Comparison of ENCODE assay signal across 8 mouse cellular contexts in genomic region chr12:72085024-72085328, GRCm38 (mm10). TPM values are rescaled to one million over a fixed set of nuclear protein-coding genes. Genes with fewer than 3 reads are reported as not detected.
A peak's percentile ranks its signal among the peaks of the same experiment; 100 is the strongest.
DNase-seq lines count a peak whose midpoint lies in the region; ATAC-seq and TF ChIP-seq lines count a peak whose summit lies in the region.

No protein-coding gene starts in this region.

- peaks cover 3% of the 10 kb centered on the region for H3K36me3 ChIP-seq in heart, embryonic 14.5 days (ENCODE audit: control insufficient read depth, insufficient read depth, low read length)
- peaks cover 0 to 6% of the 10 kb centered on the region in 2 experiments; a peak in 2 of 4 replicates for H3K36me3 ChIP-seq in MEL (ENCODE audit: control insufficient read depth in 1 of 2, insufficient read depth in 2 of 2, low read length in 2 of 2)
- peaks cover 2% of the 10 kb centered on the region for H3K36me3 ChIP-seq in hindbrain, embryonic 13.5 days
- H3K36me3 ChIP-seq in midbrain, embryonic 11.5 days (ENCODE audit: control insufficient read depth, insufficient read depth, low read length) = no peaks in the 10 kb centered on the region

- intact Hi-C loops in left cerebral cortex, postnatal 4 days (cut with DNase I) = no loop called here

- 0 out of 4 replicates have a peak, but pooled peaks of 1 of the 2 experiments have one; percentile 8 for TF ChIP-seq POLR2A in MEL (IDR thresholded peaks at IDR 0.05; ENCODE audit: control insufficient read depth in 1 of 2, insufficient read depth in 1 of 2, low read depth in 1 of 2, low read length in 2 of 2, poor library complexity in 1 of 2)

- H3K79me2 ChIP-seq in MEL (ENCODE audit: control insufficient read depth, insufficient read depth, low read length, poor library complexity) = no peaks in the 10 kb centered on the region; the same call in 1 of the 2 replicates

- H3K4me3 ChIP-seq in heart, embryonic 14.5 days (ENCODE audit: control insufficient read depth in 1 of 2, insufficient read depth in 1 of 2, low read depth in 1 of 2, low read length in 2 of 2) = peak overlapping the region; percentile 62 to 78
- peak overlapping the region; percentile 82 to 92 for H3K4me3 ChIP-seq in MEL (ENCODE audit: control insufficient read depth in 1 of 2, insufficient read depth in 1 of 2, low read depth in 2 of 2, low read length in 2 of 2)
- H3K4me3 ChIP-seq in hindbrain, embryonic 13.5 days = peak overlapping the region; percentile 64
- peak overlapping the region; percentile 70 for H3K4me3 ChIP-seq in midbrain, embryonic 11.5 days (ENCODE audit: low read depth, low read length)

- under 1% methylated on average over 31 of the region's 31 CpGs for WGBS in heart, embryonic 14.5 days
- under 1% methylated on average over 31 of the region's 31 CpGs for WGBS in hindbrain, embryonic 13.5 days
- WGBS in midbrain, embryonic 11.5 days = 0% methylated on average over 31 of the region's 31 CpGs

- no peaks in the 10 kb centered on the region for H3K9me3 ChIP-seq in heart, embryonic 14.5 days (ENCODE audit: control insufficient read depth, low read length)
- no peaks in the 10 kb centered on the region for H3K9me3 ChIP-seq in MEL (replicated peaks; ENCODE audit: insufficient read depth, low read length)
- no peaks in the 10 kb centered on the region for H3K9me3 ChIP-seq in hindbrain, embryonic 13.5 days
- no peaks in the 10 kb centered on the region for H3K9me3 ChIP-seq in midbrain, embryonic 11.5 days (ENCODE audit: control insufficient read depth, low read length)

- TF ChIP-seq CTCF in MEL (IDR thresholded peaks at IDR 0.05 in 2 of 3, conservative IDR thresholded peaks at IDR 0.05 in 1 of 3; ENCODE audit: control insufficient read depth in 1 of 3, insufficient read depth in 1 of 3, low read depth in 2 of 3, low read length in 3 of 3, poor library complexity in 1 of 3, severe bottlenecking in 1 of 3) = no peak

- H3K27ac ChIP-seq in heart, embryonic 14.5 days (replicated peaks in 1 of 2; ENCODE audit: control insufficient read depth in 1 of 2, insufficient read depth in 1 of 2, low read depth in 2 of 2, low read length in 2 of 2) = peak overlapping the region; percentile 86 to 88
- H3K27ac ChIP-seq in MEL (ENCODE audit: control insufficient read depth, low read depth, low read length) = peak overlapping the region; percentile 22
- peak overlapping the region; percentile 98 for H3K27ac ChIP-seq in hindbrain, embryonic 13.5 days
- H3K27ac ChIP-seq in midbrain, embryonic 11.5 days (ENCODE audit: low read depth, low read length) = peak overlapping the region; percentile 65

- no peak for TF ChIP-seq EP300 in MEL (IDR thresholded peaks at IDR 0.05; ENCODE audit: low read depth in 1 of 2, low read length in 2 of 2)

- peak overlapping the region; percentile 86 for H3K9ac ChIP-seq in heart, embryonic 14.5 days (ENCODE audit: low read length)
- H3K9ac ChIP-seq in MEL (ENCODE audit: control insufficient read depth, low read depth, low read length, poor library complexity, severe bottlenecking) = peak overlapping the region; percentile 80
- H3K9ac ChIP-seq in hindbrain, embryonic 13.5 days = peak overlapping the region; percentile 80
- H3K9ac ChIP-seq in midbrain, embryonic 11.5 days (ENCODE audit: low read length) = peak overlapping the region; percentile 80

- no peaks in the 10 kb centered on the region for H3K27me3 ChIP-seq in heart, embryonic 14.5 days (ENCODE audit: control insufficient read depth, insufficient read depth, low read length)
- no peaks in the 10 kb centered on the region for H3K27me3 ChIP-seq in MEL (ENCODE audit: control insufficient read depth in 1 of 2, insufficient read depth in 2 of 2, low read length in 2 of 2)
- H3K27me3 ChIP-seq in hindbrain, embryonic 13.5 days = no peaks in the 10 kb centered on the region
- no peaks in the 10 kb centered on the region for H3K27me3 ChIP-seq in midbrain, embryonic 11.5 days (ENCODE audit: control insufficient read depth, insufficient read depth, low read length)

- no peak for DNase-seq in heart, adult 9 months (ENCODE audit: low spot score in 2 of 2)
- no peak for DNase-seq in MEL (ENCODE audit: low read depth, low spot score)
- no peak for DNase-seq in midbrain, embryonic 11.5 days (ENCODE audit: low spot score, missing footprints)
- no peak for DNase-seq in right cerebral cortex, postnatal 14 days
- DNase-seq in frontal cortex, adult 2 months (ENCODE audit: extremely low spot score in 1 of 2, low spot score in 1 of 2) = no peak
- DNase-seq in left cerebral cortex, postnatal 4 days = no peak

- H3K4me2 ChIP-seq in heart, embryonic 14.5 days (ENCODE audit: low read length) = peak overlapping the region; percentile 93
- H3K4me2 ChIP-seq in hindbrain, embryonic 13.5 days = peak overlapping the region; percentile 84
- peak overlapping the region; percentile 83 for H3K4me2 ChIP-seq in midbrain, embryonic 11.5 days

- peaks cover 5 to 31% of the 10 kb centered on the region in 2 experiments; a peak in 3 of 4 replicates for H3K4me1 ChIP-seq in heart, embryonic 14.5 days (ENCODE audit: control insufficient read depth in 2 of 2, insufficient read depth in 2 of 2, low read length in 2 of 2)
- H3K4me1 ChIP-seq in MEL (ENCODE audit: control insufficient read depth in 1 of 2, insufficient read depth in 2 of 2, low read length in 2 of 2) = peaks cover 0 to 2% of the 10 kb centered on the region in 2 experiments; a peak in 1 of 4 replicates
- peaks cover 53% of the 10 kb centered on the region for H3K4me1 ChIP-seq in hindbrain, embryonic 13.5 days (replicated peaks)
- H3K4me1 ChIP-seq in midbrain, embryonic 11.5 days (ENCODE audit: control insufficient read depth, insufficient read depth, low read length) = peaks cover 18% of the 10 kb centered on the region

- peak; percentile 11 for ATAC-seq in heart, embryonic 14.5 days (ENCODE audit: insufficient number of reproducible peaks, insufficient read depth, low FRiP score, low read depth)
- ATAC-seq in hindbrain, embryonic 13.5 days (ENCODE audit: low FRiP score) = peak; percentile 53
- ATAC-seq in midbrain, embryonic 11.5 days (ENCODE audit: low FRiP score) = peak; percentile 63

- no peak for TF ChIP-seq RAD21 in MEL (IDR thresholded peaks at IDR 0.05; ENCODE audit: low read depth, low read length)

TF ChIP-seq in MEL, 35 proteins besides CTCF, POLR2A, EP300 and RAD21:
- 0 out of 2 replicates have a peak, but pooled peaks have one; percentile 43 for TF ChIP-seq UBTF (IDR thresholded peaks at IDR 0.05; ENCODE audit: borderline replicate concordance, insufficient read depth, low read depth, low read length)
- TF ChIP-seq GATA1 (IDR thresholded peaks at IDR 0.05; ENCODE audit: low read depth, low read length) = no peak
- TF ChIP-seq SIN3A (IDR thresholded peaks at IDR 0.05; ENCODE audit: low read length) = peak; percentile 46
- TF ChIP-seq NELFE (IDR thresholded peaks at IDR 0.05; ENCODE audit: low read depth, low read length) = peak; percentile 34; the same call in 1 of the 2 replicates

RNA-seq across cellular contexts. Expression of gene L3hypdh, which starts 0.3 kb away (rescaled TPM):
- polyA plus RNA-seq in heart, embryonic 14.5 days (2014; fragmentation: Nextera tagmentation; extraction: Ambion mirVana) = 20.1 and 26.3 TPM in 2 replicates
- 2.5 and 5.2 TPM in 2 replicates for total RNA-seq in MEL (2012; rRNA removed)
- 1 to 10 TPM in 1 of 2 experiments, not detected in 1; 9.3 TPM for polyA plus RNA-seq in MEL (2012; ENCODE audit: insufficient read depth in 1 of 2, insufficient read length in 2 of 2, low read depth in 1 of 2, low replicate concordance in 2 of 2, missing spikeins in 1 of 2)
- 9.9 and 10.5 TPM in 2 replicates for polyA plus RNA-seq in hindbrain, embryonic 13.5 days (2015; fragmentation: Nextera tagmentation; extraction: Ambion mirVana)
- polyA plus RNA-seq in midbrain, embryonic 11.5 days (2014; fragmentation: Nextera tagmentation; extraction: Ambion mirVana) = 8.5 and 9.6 TPM in 2 replicates
- polyA plus RNA-seq in frontal cortex, adult 2 months (2012; rRNA removed) = 6.4 and 6.7 TPM in 2 replicates
- total RNA-seq in left cerebral cortex, postnatal 4 days (2021) = 1 to 10 TPM; 5.3 to 8.0 TPM

RNA-seq across cellular contexts. Expression of gene Jkamp, which starts 0.4 kb away (rescaled TPM):
- polyA plus RNA-seq in heart, embryonic 14.5 days (2014; fragmentation: Nextera tagmentation; extraction: Ambion mirVana) = 65.2 and 70.5 TPM in 2 replicates
- 14.6 and 14.9 TPM in 2 replicates for total RNA-seq in MEL (2012; rRNA removed)
- 10 to 100 TPM in 1 of 2 experiments, not detected in 1; 25.0 TPM for polyA plus RNA-seq in MEL (2012; ENCODE audit: insufficient read depth in 1 of 2, insufficient read length in 2 of 2, low read depth in 1 of 2, low replicate concordance in 2 of 2, missing spikeins in 1 of 2)
- 126 and 129 TPM in 2 replicates for polyA plus RNA-seq in hindbrain, embryonic 13.5 days (2015; fragmentation: Nextera tagmentation; extraction: Ambion mirVana)
- polyA plus RNA-seq in midbrain, embryonic 11.5 days (2014; fragmentation: Nextera tagmentation; extraction: Ambion mirVana) = 58.5 and 65.6 TPM in 2 replicates
- polyA plus RNA-seq in frontal cortex, adult 2 months (2012; rRNA removed) = 73.2 and 78.9 TPM in 2 replicates
- total RNA-seq in left cerebral cortex, postnatal 4 days (2021) = 10 to 100 TPM; 58.5 to 64.0 TPM

RNA-seq across cellular contexts. Expression of gene Gpr135, which starts 14.1 kb away (rescaled TPM):
- 0.69 and 0.82 TPM in 2 replicates for polyA plus RNA-seq in heart, embryonic 14.5 days (2014; fragmentation: Nextera tagmentation; extraction: Ambion mirVana)
- 0.10 and 0.19 TPM in 2 replicates for total RNA-seq in MEL (2012; rRNA removed)
- under 1 TPM in 1 of 2 experiments, not detected in 1; 0.92 TPM for polyA plus RNA-seq in MEL (2012; ENCODE audit: insufficient read depth in 1 of 2, insufficient read length in 2 of 2, low read depth in 1 of 2, low replicate concordance in 2 of 2, missing spikeins in 1 of 2)
- 3.1 and 3.4 TPM in 2 replicates for polyA plus RNA-seq in hindbrain, embryonic 13.5 days (2015; fragmentation: Nextera tagmentation; extraction: Ambion mirVana)
- polyA plus RNA-seq in midbrain, embryonic 11.5 days (2014; fragmentation: Nextera tagmentation; extraction: Ambion mirVana) = 0.57 and 1.2 TPM in 2 replicates
- polyA plus RNA-seq in frontal cortex, adult 2 months (2012; rRNA removed) = 9.2 and 10.6 TPM in 2 replicates
- 10 to 100 TPM; 12.9 to 14.3 TPM for total RNA-seq in left cerebral cortex, postnatal 4 days (2021)

Comparison
In these comparisons a context has a peak if more than half of its experiments do, and no peak if none do; other contexts are left out.
1. ATAC-seq: peak in every context shown above with its lines; median percentile 63 in midbrain, embryonic 11.5 days; 53 in hindbrain, embryonic 13.5 days; 11 in heart, embryonic 14.5 days.
2. H3K27ac ChIP-seq: peak in every context shown above with its lines; median percentile 98 in hindbrain, embryonic 13.5 days; 87 in heart, embryonic 14.5 days; 65 in midbrain, embryonic 11.5 days; 22 in MEL.